Mouse (Mus musculus): ENCODE results near the gene Osbpl6. TPM values are rescaled to one million over a fixed set of nuclear protein-coding genes. Genes with fewer than 3 reads are reported as not detected.

Gene Osbpl6
- total RNA-seq (2014; fragmentation: Nextera tagmentation) = not detected in 2 replicates
- 0.06 and 0.22 TPM in 2 replicates for total RNA-seq (2017)
- not detected in 2 replicates for polyA plus RNA-seq (2012)

DNA sequence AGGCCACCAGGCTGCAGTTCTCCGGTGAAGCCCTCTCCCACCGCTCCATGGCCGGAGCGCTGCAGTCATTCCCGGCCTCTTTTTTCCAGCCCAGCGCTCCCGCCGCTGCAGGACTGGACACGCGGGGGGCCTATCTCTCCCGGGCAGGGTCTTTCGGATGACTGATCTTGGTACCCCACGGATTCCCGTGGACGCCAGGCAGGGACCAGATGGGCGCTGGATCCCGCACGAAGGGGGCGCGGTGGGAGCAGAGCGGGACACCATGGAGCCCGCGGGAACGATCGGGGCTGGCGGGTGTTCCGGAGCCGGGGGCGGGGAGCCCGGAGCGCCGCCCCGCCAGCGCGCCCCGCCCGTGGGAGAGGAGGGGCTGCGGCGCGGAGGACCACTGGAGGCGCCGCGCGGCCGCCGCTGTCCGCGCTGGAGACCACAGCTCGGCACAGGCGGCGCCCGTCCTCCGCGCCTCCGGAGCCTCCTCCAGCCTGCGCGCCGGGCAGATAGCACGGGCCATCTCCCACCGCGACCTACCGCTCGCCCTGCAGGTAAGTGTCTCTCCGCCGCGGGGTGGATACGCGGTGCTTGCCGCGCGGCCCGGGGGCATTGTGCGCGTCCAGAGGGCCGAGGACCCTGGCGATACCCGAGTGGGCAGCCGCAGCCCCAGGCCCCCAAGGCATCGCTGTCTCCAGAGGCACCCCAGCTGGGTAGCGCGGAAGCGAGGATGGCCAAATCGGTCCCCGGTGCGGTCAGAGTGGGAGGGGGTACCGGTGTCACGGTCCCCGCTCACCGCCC, at the start of gene Osbpl6:
TSS of gene Osbpl6 (plus strand) at position 358 of the 786 bp plus-strand sequence.
- Histone ChIP-seq H3K36me3 (replicated peaks) (no peaks in the 10 kb centered on the region), H3K4me1 (ENCODE audit: insufficient read depth, low read depth, low read length) (no peaks in the 10 kb centered on the region), H3K9me3 (replicated peaks) (peaks cover 9% of the 10 kb centered on the region), H3K4me3 (ENCODE audit: low read depth, low read length) (no peak within 1 kb of the TSS), H3K27me3 (ENCODE audit: insufficient read depth, low read length) (peaks cover 18% of the 10 kb centered on the region)
- TF ChIP-seq GATA2 (IDR thresholded peaks at IDR 0.05; ENCODE audit: borderline replicate concordance, low read depth, low read length) (no peak), CTCF (IDR thresholded peaks at IDR 0.05; ENCODE audit: low read depth, low read length) (no peak), TAL1 (conservative IDR thresholded peaks at IDR 0.05; ENCODE audit: low read depth, low read length) (no peak), GATA1 (IDR thresholded peaks at IDR 0.05; ENCODE audit: borderline replicate concordance, low read length) (no peak), POLR2AphosphoS5 (IDR thresholded peaks at IDR 0.05; ENCODE audit: insufficient replicate concordance, low read depth, low read length) (no peak)
- DNase-seq (ENCODE audit: low spot score) (no peak), ATAC-seq (ENCODE audit: extremely low read depth, insufficient number of reproducible peaks, low FRiP score, poor library complexity, severe bottlenecking) (no peak)

DNA sequence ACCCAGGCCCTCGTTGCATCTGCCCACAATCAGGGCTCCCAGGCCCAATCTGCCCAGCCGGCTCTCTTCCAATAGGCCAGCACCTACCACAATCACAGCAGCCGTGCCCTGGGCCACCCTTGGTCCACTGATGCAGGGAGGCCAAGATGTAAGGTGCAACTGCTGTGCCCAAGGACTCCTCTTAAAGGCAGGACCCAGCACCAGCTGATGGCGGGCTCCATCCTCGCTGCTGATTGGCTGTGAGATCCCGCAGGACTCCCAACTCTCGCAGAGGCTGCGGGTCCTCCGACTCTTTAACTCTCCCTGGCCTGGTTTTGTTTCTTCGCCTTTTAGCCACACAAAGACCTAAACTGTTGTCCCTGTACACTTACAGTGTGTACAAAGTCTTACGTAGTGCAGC, 46.1 kb upstream of the Osbpl6 start, which contains the start of gene Cyct:
TSS of gene Cyct (minus strand) at position 225 of the 400 bp plus-strand sequence.
- Histone ChIP-seq H3K36me3 (replicated peaks) (no peaks in the 10 kb centered on the region), H3K9me3 (replicated peaks) (no peaks in the 10 kb centered on the region), H3K4me1 (ENCODE audit: insufficient read depth, low read depth, low read length) (no peaks in the 10 kb centered on the region), H3K4me3 (ENCODE audit: low read depth, low read length) (no peak within 1 kb of the TSS), H3K27me3 (ENCODE audit: insufficient read depth, low read length) (peaks cover 3% of the 10 kb centered on the region; the same call in 1 of the 2 replicates)
- no peak for DNase-seq (ENCODE audit: low spot score)
- no peak for ATAC-seq (ENCODE audit: extremely low read depth, insufficient number of reproducible peaks, low FRiP score, poor library complexity, severe bottlenecking)
- no peak for TF ChIP-seq GATA2 (IDR thresholded peaks at IDR 0.05; ENCODE audit: borderline replicate concordance, low read depth, low read length)
- no peak for TF ChIP-seq POLR2AphosphoS5 (IDR thresholded peaks at IDR 0.05; ENCODE audit: insufficient replicate concordance, low read depth, low read length)
- no peak for TF ChIP-seq TAL1 (conservative IDR thresholded peaks at IDR 0.05; ENCODE audit: low read depth, low read length)
- no peak for TF ChIP-seq GATA1 (IDR thresholded peaks at IDR 0.05; ENCODE audit: borderline replicate concordance, low read length)
- TF ChIP-seq CTCF (IDR thresholded peaks at IDR 0.05; ENCODE audit: low read depth, low read length) = no peak

DNA sequence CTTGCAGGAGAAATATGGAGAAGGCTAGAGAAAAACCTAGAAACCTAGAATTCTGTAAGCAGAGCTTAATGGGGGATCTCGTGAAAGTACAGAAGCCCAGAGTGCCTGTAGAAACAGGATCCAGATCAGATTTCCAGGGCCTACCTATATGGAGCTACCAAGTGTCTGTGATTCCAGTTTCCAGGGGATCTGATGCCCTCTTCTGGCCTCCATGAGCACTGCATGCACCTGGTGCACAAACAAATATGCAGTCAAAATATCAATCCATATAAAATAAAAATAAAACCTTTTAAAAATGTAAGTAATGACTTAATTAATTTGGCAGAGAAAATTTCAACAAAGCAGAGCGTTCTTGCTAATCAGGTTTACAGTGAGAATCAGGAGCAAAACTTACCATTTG, 44.2 kb upstream of the Osbpl6 start:
- no peak overlapping the region for H3K4me3 ChIP-seq (ENCODE audit: low read depth, low read length)
- ATAC-seq (ENCODE audit: extremely low read depth, insufficient number of reproducible peaks, low FRiP score, poor library complexity, severe bottlenecking) = no peak
- peaks cover 3% of the 10 kb centered on the region; the same call in 1 of the 2 replicates for H3K27me3 ChIP-seq (ENCODE audit: insufficient read depth, low read length)
- no peaks in the 10 kb centered on the region for H3K36me3 ChIP-seq (replicated peaks)
- TF ChIP-seq CTCF (IDR thresholded peaks at IDR 0.05; ENCODE audit: low read depth, low read length) (no peak), TAL1 (conservative IDR thresholded peaks at IDR 0.05; ENCODE audit: low read depth, low read length) (no peak), POLR2AphosphoS5 (IDR thresholded peaks at IDR 0.05; ENCODE audit: insufficient replicate concordance, low read depth, low read length) (no peak), GATA2 (IDR thresholded peaks at IDR 0.05; ENCODE audit: borderline replicate concordance, low read depth, low read length) (no peak), GATA1 (IDR thresholded peaks at IDR 0.05; ENCODE audit: borderline replicate concordance, low read length) (no peak)
- no peaks in the 10 kb centered on the region for H3K4me1 ChIP-seq (ENCODE audit: insufficient read depth, low read depth, low read length)
- no peaks in the 10 kb centered on the region for H3K9me3 ChIP-seq (replicated peaks)
- DNase-seq (ENCODE audit: low spot score) = no peak

DNA sequence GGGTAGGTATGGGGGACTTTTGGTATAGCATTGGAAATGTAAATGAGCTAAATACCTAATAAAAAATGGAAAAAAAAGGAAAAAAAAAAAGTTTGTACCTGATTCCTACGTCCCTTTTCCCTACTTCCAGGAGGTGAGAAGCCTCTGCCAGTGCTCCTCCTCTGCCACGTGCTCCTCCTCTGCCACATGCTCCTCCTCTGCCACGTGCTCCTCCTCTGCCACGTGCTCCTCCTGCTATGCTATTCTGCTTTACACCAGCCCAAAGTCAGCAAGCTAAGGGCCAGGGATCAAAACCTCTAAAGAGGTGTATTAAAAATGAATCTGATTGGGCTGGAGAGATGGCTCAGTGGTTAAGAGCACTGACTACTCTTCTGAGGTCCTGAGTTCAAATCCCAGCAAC, 40.5 kb upstream of the Osbpl6 start:
- Histone ChIP-seq H3K9me3 (replicated peaks) (no peaks in the 10 kb centered on the region), H3K4me1 (ENCODE audit: insufficient read depth, low read depth, low read length) (no peaks in the 10 kb centered on the region; the same call in 1 of the 2 replicates), H3K4me3 (ENCODE audit: low read depth, low read length) (no peak overlapping the region), H3K36me3 (replicated peaks) (no peaks in the 10 kb centered on the region), H3K27me3 (ENCODE audit: insufficient read depth, low read length) (no peaks in the 10 kb centered on the region)
- no peak for DNase-seq (ENCODE audit: low spot score)
- ATAC-seq (ENCODE audit: extremely low read depth, insufficient number of reproducible peaks, low FRiP score, poor library complexity, severe bottlenecking) = no peak
- TF ChIP-seq GATA1 (IDR thresholded peaks at IDR 0.05; ENCODE audit: borderline replicate concordance, low read length) (no peak), TAL1 (conservative IDR thresholded peaks at IDR 0.05; ENCODE audit: low read depth, low read length) (no peak), GATA2 (IDR thresholded peaks at IDR 0.05; ENCODE audit: borderline replicate concordance, low read depth, low read length) (no peak), CTCF (IDR thresholded peaks at IDR 0.05; ENCODE audit: low read depth, low read length) (no peak), POLR2AphosphoS5 (IDR thresholded peaks at IDR 0.05; ENCODE audit: insufficient replicate concordance, low read depth, low read length) (no peak)

DNA sequence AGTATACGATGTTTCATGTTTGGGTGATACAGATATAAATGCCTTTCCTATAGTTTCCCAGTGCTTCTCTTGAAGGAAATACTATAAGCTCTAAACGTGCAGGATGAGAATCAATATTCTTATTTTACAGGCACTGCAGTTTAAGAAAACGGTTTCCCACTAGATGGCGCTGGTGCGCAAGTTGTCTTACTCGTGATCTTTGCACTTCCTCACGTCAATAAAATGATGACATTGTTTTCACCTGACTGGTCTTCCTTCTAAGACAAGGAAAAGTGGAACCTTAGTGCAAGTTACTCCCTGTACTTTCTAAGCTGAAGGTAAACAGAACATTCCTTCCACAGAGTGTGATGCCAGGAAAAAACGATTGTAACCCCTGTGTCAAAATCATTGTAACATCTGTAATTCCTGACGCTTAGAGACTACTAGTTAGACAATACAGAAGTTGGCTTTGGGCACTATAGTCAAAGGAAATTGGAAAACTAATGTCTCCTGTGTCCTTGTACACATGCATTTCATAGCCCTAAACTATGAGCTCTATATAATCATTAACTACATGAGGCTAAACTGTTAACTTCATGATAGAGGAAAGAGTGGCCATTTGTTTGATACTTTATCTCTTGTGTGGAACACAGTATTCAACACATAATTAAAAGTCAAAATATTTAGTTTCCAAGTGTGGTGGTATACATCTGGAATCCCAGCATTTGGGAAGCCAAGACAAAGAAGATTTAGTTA, 39.0 kb upstream of the Osbpl6 start:
- TF ChIP-seq CTCF (IDR thresholded peaks at IDR 0.05; ENCODE audit: low read depth, low read length) (peak; percentile 62), GATA2 (IDR thresholded peaks at IDR 0.05; ENCODE audit: borderline replicate concordance, low read depth, low read length) (no peak)
- peak; percentile 43 for DNase-seq (ENCODE audit: low spot score)
- H3K9me3 ChIP-seq (replicated peaks) = no peaks in the 10 kb centered on the region

More for the DNA sequence above, 39.0 kb upstream of the Osbpl6 start:
- Histone ChIP-seq H3K27me3 (ENCODE audit: insufficient read depth, low read length) (no peaks in the 10 kb centered on the region), H3K4me3 (ENCODE audit: low read depth, low read length) (no peak overlapping the region), H3K4me1 (ENCODE audit: insufficient read depth, low read depth, low read length) (peaks cover 9% of the 10 kb centered on the region), H3K36me3 (replicated peaks) (peaks cover 8% of the 10 kb centered on the region)
- 0 out of 2 replicates have a peak, but pooled peaks have one; percentile 7 for ATAC-seq (ENCODE audit: extremely low read depth, insufficient number of reproducible peaks, low FRiP score, poor library complexity, severe bottlenecking)
